Mouse (Mus musculus): ENCODE results near the gene Hacl1.

Hacl1 gene

DNA sequence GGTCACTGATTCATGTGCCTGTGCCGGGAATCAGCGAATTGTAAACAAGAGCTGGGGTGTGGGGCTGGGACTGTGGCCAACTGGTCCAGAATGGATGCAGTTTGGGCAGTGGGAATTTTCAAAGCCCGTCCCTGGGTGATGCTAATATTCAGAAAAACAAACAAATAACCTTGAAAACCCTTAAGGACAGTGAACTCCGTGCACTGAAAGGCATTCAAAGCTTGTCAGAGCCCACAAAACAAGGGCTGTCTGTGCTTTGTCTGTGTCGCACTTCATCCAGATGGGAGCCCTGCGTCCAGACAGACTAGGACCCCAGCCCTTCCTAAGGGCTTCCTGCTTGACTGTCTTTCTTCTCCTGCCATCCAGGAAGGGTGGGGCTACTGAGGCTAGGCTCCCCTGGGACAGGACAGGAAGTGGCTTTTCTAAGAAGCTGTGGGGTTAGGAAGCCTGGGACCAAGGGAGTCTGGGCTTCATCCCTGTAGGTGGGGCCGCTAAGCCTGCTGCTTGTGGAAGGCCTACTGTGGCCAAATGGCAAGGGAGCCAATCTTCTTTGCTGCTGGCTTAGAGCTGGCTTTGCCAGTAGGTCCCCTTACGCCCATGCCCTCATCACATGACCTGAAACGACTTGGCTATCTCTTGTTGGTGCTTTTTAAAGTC is 21.6 kb upstream of the Hacl1 start:
- no peak for DNase-seq (ENCODE audit: low read depth)

DNA sequence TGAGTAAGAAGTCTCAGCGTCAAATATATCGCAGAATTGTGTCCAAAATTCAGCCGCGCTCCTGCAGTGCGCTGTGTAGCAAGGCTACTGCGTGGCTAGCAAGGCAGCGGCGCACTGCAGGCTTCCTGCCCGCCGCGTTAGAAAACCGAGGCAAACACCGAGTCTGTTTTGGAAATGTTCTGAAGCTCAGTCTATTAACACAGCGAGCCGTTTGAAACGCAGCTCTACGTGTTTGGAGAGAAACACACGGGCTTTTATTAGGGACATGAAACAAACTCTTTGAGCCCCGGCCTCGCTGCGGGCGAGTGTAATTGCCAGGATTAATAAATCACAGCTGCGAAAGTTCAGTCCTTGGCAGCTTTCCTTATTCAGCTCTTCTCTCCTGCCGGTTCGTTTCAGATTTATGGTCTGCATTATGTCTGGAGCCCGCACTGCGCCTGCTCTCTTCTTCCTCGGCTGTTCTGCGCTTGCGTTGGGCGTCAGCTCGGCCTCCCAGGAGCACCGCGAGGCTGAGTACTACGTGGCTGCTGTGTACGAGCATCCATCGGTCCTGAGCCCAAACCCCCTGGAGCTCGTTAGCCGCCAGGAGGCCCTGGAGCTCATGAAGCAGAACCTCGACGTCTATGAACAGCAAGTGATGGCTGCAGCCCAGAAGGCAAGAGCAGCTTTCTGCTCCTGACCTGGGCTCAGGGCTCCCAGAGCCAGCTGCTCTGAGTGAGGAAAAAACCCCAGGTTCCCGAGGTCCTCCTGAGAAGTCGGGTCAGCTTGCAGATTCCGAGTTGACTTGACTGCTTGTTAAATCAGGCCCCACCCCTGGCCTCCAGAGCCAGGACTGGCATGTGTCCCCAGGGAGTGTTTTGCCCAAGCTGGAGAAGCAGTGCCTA is 20.8 kb upstream of the Hacl1 start:
- no peak for DNase-seq (ENCODE audit: low read depth)

- no peak for DNase-seq (ENCODE audit: low read depth)
Observed at GRCm38 (mm10) chr14:31660312-31661093, 19.4 kb upstream of the Hacl1 start.

- DNase-seq (ENCODE audit: low read depth), result no peak
Observed at GRCm38 (mm10) chr14:31659501-31660181, 18.6 kb upstream of the Hacl1 start.

DNA sequence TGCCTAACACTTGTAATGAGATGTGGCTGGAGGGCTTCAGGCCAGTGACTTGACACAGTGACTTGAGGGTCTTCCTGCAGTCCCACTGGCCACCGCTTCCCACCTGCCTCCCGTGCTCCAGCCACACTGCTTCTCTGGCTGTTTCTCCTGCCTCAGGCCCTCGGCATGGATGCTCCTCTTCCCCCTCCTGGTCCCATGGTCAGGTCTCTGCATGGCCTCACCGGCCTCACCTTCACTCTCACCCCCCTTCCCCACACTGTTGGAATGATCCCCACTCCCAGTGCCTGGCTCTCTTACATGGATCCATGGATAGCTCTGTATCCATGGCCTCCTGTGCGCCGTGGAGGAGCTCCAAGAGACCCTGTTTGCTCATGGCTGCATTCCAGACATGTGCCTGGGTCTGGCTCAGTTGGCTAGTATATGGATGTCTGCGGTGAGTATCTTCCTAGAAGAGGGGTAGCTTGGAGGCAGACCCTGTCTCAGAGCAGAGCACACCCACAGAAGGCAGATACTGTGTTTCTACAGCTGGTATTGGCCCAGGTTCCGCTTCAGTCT is 17.1 kb upstream of the Hacl1 start:
- no peak for DNase-seq (ENCODE audit: low read depth)

DNA sequence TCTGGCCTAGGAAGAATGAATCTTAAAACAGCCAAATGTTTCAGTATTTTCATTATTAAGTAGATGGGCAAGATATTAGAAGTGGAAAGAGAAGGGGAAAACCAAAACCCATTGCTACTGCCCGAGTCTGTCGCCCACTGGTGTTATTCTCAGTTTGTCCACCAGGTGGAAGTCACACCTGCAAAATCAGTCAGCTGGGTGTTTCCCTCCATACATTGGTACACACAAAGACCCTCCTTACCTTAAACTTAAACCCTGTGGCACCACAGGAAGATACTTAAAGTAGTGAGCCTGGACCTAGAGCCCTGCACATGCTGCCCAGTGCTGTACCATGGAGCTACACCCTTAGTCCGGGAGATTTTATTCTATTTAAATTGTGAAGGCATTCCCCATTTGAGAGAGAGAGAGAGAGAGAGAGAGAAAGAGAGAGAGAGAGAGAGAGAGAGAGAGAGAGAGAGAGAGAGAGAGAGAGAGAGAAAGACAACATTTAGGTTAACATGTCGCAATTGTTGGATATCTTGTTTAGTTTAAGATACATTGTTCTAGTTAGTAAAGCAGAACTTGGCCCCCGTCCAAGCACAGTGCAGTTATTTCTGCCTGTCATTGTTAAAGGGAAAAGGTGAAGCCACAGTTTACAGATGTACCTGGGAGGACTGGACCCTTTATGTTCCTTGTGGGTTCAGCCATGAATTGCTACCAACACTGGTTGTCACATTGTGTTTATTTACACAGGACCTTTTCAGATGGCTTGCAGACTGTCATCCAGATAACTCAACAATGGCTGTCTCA is 16.0 kb upstream of the Hacl1 start:
- DNase-seq (ENCODE audit: low read depth), result no peak

GRCm38 (mm10) chr14:31656386-31656785 is 15.3 kb upstream of the Hacl1 start:
- DNase-seq (ENCODE audit: low read depth), result no peak

DNA sequence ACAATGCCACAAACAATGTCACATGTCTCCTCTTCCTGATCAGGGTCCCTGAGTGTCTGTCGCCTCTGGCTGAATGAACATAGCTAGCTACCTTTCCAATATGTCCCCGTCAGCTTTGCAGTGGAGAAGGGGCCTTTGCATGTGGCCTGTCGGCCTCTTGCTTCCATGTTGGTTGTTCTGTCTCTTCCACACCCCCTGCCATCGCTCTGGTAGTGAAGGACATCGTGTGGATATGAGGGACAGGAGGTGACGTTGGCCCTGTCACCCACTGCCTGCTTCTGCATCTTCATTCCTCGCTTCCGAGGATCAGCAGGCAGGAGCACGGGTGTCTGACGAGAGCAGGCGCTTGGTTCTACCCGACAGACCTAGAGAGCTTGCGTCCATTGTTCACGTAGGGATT is 14.3 kb upstream of the Hacl1 start:
- DNase-seq (ENCODE audit: low read depth), result no peak

GRCm38 (mm10) chr14:31654816-31655215 is 13.7 kb upstream of the Hacl1 start:
- no peak for DNase-seq (ENCODE audit: low read depth)

DNA sequence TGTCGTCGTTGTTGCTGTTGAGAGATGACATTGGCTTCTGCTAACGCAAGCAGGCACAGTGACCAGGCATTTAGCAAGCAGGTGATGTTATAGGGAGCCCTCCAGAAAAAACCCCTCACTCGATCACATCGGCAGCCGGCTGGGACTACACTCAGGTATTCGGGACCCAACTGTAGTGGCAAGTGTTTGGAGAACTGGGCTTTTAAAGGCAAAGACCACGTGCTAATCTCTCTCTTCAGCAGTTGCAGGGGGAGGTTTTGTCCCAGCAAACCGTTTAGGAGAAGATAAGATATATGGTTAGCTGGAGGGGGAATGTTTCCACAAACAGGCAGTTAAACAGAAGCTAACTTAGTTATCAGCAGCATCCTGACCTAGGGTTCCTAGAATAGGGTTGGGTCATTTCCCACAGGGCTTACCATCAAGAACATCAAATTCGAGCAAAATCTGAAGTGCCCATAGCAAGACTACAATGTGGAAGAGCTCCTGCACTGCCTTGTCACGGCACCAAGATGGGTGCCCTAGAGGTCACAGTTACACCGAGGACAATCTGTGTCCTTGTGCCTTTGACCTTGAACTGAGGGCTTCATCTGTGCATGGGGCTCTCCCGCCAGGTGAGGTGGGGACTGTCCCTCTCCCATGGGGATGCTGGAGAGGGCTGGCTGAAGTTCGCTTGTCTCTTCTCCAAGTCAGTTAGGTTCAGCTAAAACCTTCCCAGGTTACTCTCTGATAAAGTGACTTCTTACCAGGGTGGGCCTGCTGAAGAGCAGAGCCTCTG is 12.2 kb upstream of the Hacl1 start:
- no peak for DNase-seq (ENCODE audit: low read depth)

DNA sequence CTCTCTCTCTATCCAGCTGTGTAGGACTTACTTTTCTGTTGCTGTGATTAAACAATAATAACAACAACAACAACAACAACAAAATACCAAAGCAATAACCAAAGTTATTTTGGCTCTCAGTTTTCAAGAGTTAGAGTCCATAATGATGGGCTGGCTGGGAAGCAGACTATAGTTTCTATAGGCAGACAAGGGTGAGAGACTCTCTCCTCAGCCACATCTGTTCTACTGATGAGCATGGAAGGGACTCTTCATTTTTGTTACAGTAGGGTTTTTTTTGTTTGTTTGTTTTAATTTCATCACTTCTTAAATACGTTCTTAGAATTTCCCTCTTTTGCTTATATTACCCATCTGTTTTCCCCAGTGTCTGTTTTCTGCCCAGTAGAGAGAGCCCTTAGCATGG is 11.5 kb upstream of the Hacl1 start:
- DNase-seq (ENCODE audit: low read depth), result no peak

DNA sequence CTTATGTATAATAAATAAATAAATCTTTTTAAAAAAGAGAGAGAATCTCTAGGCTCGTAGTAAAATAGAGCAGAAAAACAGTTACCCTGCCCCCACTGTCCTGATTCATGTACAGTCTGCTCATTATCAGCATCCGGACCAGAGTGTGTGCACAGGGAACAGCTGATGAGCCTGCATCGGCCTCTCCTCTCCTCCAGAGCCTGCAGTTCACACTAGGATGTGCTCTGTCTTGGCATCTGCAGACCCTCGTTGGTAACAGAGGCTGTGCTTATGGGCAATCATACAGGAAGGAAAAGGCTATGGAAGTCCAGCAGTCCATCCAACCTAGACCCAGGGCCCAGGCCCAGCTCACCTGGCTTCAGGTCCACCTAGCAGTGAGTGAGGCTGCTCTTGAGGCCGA is 11.0 kb upstream of the Hacl1 start:
- no peak for DNase-seq (ENCODE audit: low read depth)

DNA sequence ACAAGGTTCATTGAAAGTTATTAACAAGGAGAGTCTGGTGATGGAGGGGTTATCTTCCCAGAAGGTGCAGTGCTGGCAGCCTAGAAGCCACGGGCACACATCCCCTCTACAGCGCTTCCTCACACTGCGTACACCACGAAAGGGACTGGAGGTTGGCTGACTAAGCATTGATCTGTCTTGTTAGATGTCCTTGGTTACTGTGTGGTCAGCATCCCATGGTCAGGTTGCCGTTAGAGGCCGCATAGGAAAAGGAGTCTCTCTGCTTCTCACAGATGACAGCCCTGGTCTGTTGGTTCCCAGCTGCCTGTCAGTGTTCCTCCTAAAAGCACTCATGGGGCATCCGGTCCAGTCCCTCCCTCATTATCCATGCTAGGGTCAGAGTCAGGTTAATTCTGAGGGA is 10.1 kb upstream of the Hacl1 start:
- DNase-seq (ENCODE audit: low read depth), result no peak

DNA sequence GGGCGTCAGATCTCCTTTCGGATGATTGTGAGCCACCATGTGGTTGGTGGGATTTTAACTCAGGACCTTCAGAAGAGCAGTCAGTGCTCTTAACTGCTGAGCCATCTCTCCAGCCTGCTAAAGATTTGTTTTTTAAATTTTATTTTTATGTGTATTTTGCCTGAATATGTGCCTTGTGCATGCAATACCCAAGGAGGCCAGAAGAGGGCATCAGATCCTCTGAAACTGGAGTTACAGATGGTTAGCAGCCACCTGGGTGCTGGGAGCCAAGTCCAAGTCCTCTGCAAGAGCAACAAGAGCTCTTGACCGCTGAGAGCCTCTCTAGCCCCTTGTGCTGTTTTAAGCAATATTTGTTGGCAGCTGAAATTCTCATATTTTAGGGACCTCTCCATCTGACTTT is 9.3 kb upstream of the Hacl1 start:
- no peak for DNase-seq (ENCODE audit: low read depth)

GRCm38 (mm10) chr14:31647991-31648390 is 6.9 kb upstream of the Hacl1 start:
- no peak for DNase-seq (ENCODE audit: low read depth)

DNA sequence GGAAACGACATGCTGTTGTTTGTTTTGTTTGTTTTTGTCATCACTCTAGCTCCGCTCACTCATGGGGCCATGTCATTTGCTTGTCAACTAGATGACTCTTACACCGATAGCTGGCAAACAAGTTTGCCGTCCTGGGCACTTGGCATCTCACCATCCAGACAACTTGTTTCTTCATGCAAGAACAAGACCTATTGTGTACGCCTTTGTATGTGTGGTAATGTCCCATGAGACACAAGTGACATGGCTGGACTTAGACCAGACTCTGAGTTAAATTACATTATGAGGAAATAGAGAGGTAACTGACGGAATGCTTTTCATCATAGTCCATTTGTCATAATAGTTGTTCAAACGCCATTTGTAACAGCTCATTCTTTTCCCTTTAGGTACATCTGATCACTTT is 4.8 kb upstream of the Hacl1 start:
- no peak for DNase-seq (ENCODE audit: low read depth)

- no peak for DNase-seq (ENCODE audit: low read depth)
Observed at GRCm38 (mm10) chr14:31644931-31645547, 4.0 kb upstream of the Hacl1 start.

- no peak for DNase-seq (ENCODE audit: low read depth)
Observed at GRCm38 (mm10) chr14:31644183-31644830, 3.2 kb upstream of the Hacl1 start.

- DNase-seq (ENCODE audit: low read depth), result no peak
Observed at GRCm38 (mm10) chr14:31641506-31642155, 545 bp upstream of the Hacl1 start.
